Mouse (Mus musculus) MEL (cell line): ENCODE measurements at regions not wholly inside any gene's neighbourhood (a gene's known extent, or its start where the extent isn't known, plus 50 kb on each side); places are given as distances from the start of the nearest gene placed in this dataset.

Experiments
- DNase-seq: peaks from one replicate; pipeline ENCODE4 v3.0.0; 2011; ENCODE audit warnings: low read depth, low spot score
- H3K27ac ChIP-seq: 2 replicates; pipeline ENCODE4 v1.5.1; 2012; ENCODE audit warnings: low read depth, mild to moderate bottlenecking, control low read depth, low read length, moderate library complexity; ENCODE audit not compliant: control insufficient read depth
- H3K27me3 ChIP-seq, 2 experiments: fragments of 150-350 bp in 1 of 2; sonication (generic) in 1 of 2; 2 replicates each; pipeline ENCODE4 v1.6.1; 2012; ENCODE audit warnings: low read length in 2 of 2, mild to moderate bottlenecking in 2 of 2, improper control_type of control experiment in 1 of 2, moderate library complexity in 1 of 2; ENCODE audit not compliant: insufficient read depth in 2 of 2, control insufficient read depth in 1 of 2
- H3K36me3 ChIP-seq, 2 experiments: 2 replicates each; pipeline ENCODE4 v1.6.1; 2012 to 2014; ENCODE audit warnings: low read length in 2 of 2, improper control_type of control experiment in 1 of 2, inconsistent platforms in 1 of 2, mild to moderate bottlenecking in 1 of 2; ENCODE audit not compliant: insufficient read depth in 2 of 2, control insufficient read depth in 1 of 2
- H3K4me1 ChIP-seq, 2 experiments: fragments of 150-350 bp in 1 of 2; sonication (generic) in 1 of 2; 2 replicates each; pipeline ENCODE4 v1.6.1; 2012; ENCODE audit warnings: low read length in 2 of 2, improper control_type of control experiment in 1 of 2, mild to moderate bottlenecking in 1 of 2; ENCODE audit not compliant: insufficient read depth in 2 of 2, control insufficient read depth in 1 of 2
- H3K4me3 ChIP-seq, 2 experiments: fragments of 150-350 bp in 1 of 2; sonication (generic) in 1 of 2; 2 replicates each; pipeline ENCODE4 v1.5.1; 2012; ENCODE audit warnings: low read depth in 2 of 2, low read length in 2 of 2, mild to moderate bottlenecking in 2 of 2, moderate library complexity in 2 of 2, control low read depth in 1 of 2, improper control_type of control experiment in 1 of 2; ENCODE audit not compliant: control insufficient read depth in 1 of 2, insufficient read depth in 1 of 2
- H3K79me2 ChIP-seq: 2 replicates; pipeline ENCODE4 v1.6.1; 2012; ENCODE audit warnings: mild to moderate bottlenecking, low read length, moderate library complexity; ENCODE audit not compliant: control insufficient read depth, poor library complexity, insufficient read depth
- H3K9ac ChIP-seq: 2 replicates; pipeline ENCODE4 v1.6.1; 2012; ENCODE audit warnings: low read depth, mild to moderate bottlenecking, control low read depth, low read length, moderate library complexity; ENCODE audit not compliant: control insufficient read depth, poor library complexity, severe bottlenecking
- H3K9me3 ChIP-seq: fragments of 150-350 bp; sonication (generic); replicated peaks from 2 replicates; pipeline ENCODE4 v1.6.1; 2012; ENCODE audit warnings: mild to moderate bottlenecking, low read length, improper control_type of control experiment, moderate library complexity; ENCODE audit not compliant: insufficient read depth
- BHLHE40 ChIP-seq: IDR thresholded peaks from 2 replicates; pipeline ENCODE4 v1.6.1; 2012; ENCODE audit warnings: low read depth, mild to moderate bottlenecking, inconsistent platforms, low read length, improper control_type of control experiment, borderline replicate concordance
- CHD1 ChIP-seq: IDR thresholded peaks from 2 replicates; pipeline ENCODE4 v1.6.1; 2012; ENCODE audit warnings: low read depth, mild to moderate bottlenecking, inconsistent platforms, low read length, improper control_type of control experiment
- CHD2 ChIP-seq: IDR thresholded peaks from 2 replicates; pipeline ENCODE4 v1.6.1; 2011; ENCODE audit warnings: low read length, improper control_type of control experiment
- CTCF ChIP-seq, 3 experiments: IDR thresholded peaks in 2 of 3; conservative IDR thresholded peaks in 1 of 3; 2 replicates each; pipeline ENCODE4 v1.5.1; 2011 to 2012; ENCODE audit warnings: low read length in 3 of 3, low read depth in 2 of 3, mild to moderate bottlenecking in 2 of 3, improper control_type of control experiment in 1 of 3, inconsistent platforms in 1 of 3, mixed read lengths in 1 of 3, moderate library complexity in 1 of 3; ENCODE audit not compliant: control insufficient read depth in 1 of 3, insufficient read depth in 1 of 3, poor library complexity in 1 of 3, severe bottlenecking in 1 of 3
- ELF1 ChIP-seq: IDR thresholded peaks from 2 replicates; pipeline ENCODE4 v1.6.1; 2014; ENCODE audit warnings: low read depth, mild to moderate bottlenecking, inconsistent platforms, low read length, improper control_type of control experiment, moderate library complexity
- EP300 ChIP-seq, 2 experiments: IDR thresholded peaks; 2 replicates each; pipeline ENCODE4 v1.6.1; 2011; ENCODE audit warnings: improper control_type of control experiment in 2 of 2, low read length in 2 of 2, low read depth in 1 of 2, mild to moderate bottlenecking in 1 of 2
- GABPA ChIP-seq: IDR thresholded peaks from 2 replicates; pipeline ENCODE4 v1.6.1; 2012; ENCODE audit warnings: low read depth, mild to moderate bottlenecking, inconsistent platforms, low read length, improper control_type of control experiment, moderate library complexity
- GATA1 ChIP-seq: IDR thresholded peaks from 2 replicates; pipeline ENCODE4 v1.6.1; 2011; ENCODE audit warnings: low read depth, low read length, improper control_type of control experiment
- JUND ChIP-seq: IDR thresholded peaks from 2 replicates; pipeline ENCODE4 v1.6.1; 2011; ENCODE audit warnings: low read depth, mild to moderate bottlenecking, improper control_type of control experiment, low read length
- MAFK ChIP-seq: IDR thresholded peaks from 2 replicates; pipeline ENCODE4 v1.6.1; 2011; ENCODE audit warnings: low read depth, mild to moderate bottlenecking, low read length, improper control_type of control experiment, borderline replicate concordance
- NRF1 ChIP-seq: IDR thresholded peaks from 2 replicates; pipeline ENCODE4 v1.6.1; 2014; ENCODE audit warnings: low read depth, mild to moderate bottlenecking, inconsistent platforms, low read length, improper control_type of control experiment, moderate library complexity; ENCODE audit not compliant: poor library complexity, insufficient read depth, severe bottlenecking
- POLR2AphosphoS2 ChIP-seq: IDR thresholded peaks from 2 replicates; pipeline ENCODE4 v1.6.1; 2011; ENCODE audit warnings: low read length, improper control_type of control experiment
- POLR2AphosphoS5 ChIP-seq: IDR thresholded peaks from 2 replicates; pipeline ENCODE4 v1.6.1; 2012; ENCODE audit warnings: low read depth, borderline replicate concordance, mild to moderate bottlenecking, inconsistent platforms, low read length, moderate library complexity, mixed read lengths
- RCOR1 ChIP-seq: IDR thresholded peaks from 2 replicates; pipeline ENCODE4 v1.6.1; 2012; ENCODE audit warnings: low read depth, mild to moderate bottlenecking, inconsistent platforms, low read length, improper control_type of control experiment
- SIN3A ChIP-seq: IDR thresholded peaks from 2 replicates; pipeline ENCODE4 v1.6.1; 2012; ENCODE audit warnings: low read length, improper control_type of control experiment, inconsistent platforms
- SMC3 ChIP-seq: IDR thresholded peaks from 2 replicates; pipeline ENCODE4 v1.6.1; 2011; ENCODE audit warnings: low read depth, low read length, improper control_type of control experiment
- ZC3H11A ChIP-seq: IDR thresholded peaks from 2 replicates; pipeline ENCODE4 v1.6.1; 2012; ENCODE audit warnings: low read depth, mild to moderate bottlenecking, inconsistent platforms, low read length, improper control_type of control experiment

DNA sequence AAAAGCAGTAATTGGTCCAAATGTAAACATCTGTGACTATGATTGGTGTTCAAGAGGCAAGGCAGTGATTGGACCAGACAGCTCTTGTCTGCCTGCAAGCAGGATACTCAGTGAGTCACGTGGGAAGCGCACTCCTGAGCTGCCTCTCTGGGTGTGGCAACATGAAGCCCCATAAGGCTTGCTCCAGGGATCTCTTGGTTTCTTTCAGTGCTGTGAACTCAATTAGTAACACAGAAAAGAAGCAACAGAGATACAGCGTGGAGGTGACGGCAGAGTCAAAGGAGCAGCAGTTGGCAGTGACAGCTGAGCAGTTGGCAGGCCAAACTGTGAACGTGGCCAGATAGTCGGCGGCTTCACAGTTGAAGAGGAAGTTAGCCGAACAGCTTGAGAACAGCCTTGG is 131.9 kb downstream of the Cep170 start (continued):
- TF ChIP-seq SMC3 (peak; percentile 15; the same call in 1 of the 2 replicates), NRF1 (no peak), EP300 (IDR thresholded peaks at IDR 0.05; ENCODE audit: low read depth in 1 of 2, low read length in 2 of 2) (0 out of 4 replicates have a peak, but pooled peaks have one; percentile 36 to 45), POLR2AphosphoS5 (no peak), MAFK (no peak), ZC3H11A (no peak), CHD1 (no peak)

DNA sequence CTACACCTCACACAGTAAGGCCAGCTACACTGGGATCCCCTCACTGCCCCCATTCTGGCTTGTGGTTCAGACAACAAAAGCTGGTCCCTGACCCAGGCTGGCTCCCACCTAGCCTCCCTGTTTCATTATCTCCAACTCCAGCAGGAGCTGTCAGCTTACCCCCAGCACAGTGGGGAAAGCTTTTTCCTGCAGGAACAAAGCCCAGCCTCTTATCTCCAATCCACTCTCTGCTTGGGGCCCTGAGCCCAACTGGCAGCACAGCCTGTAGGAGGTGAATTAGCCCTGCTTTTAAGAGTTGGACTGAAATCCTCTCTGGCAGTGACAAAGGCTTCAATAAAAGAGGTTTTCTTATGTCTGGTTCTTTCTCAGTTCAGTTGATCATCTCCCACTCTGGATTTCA is 138.7 kb downstream of the Cep170 start:
- Histone ChIP-seq H3K4me1 (no peaks in the 10 kb centered on the region), H3K36me3 (no peaks in the 10 kb centered on the region), H3K27ac (no peak overlapping the region), H3K4me3 (no peak overlapping the region), H3K9me3 (no peaks in the 10 kb centered on the region), H3K27me3 (no peaks in the 10 kb centered on the region; a peak in 1 of 4 replicates), H3K9ac (no peak overlapping the region), H3K79me2 (no peaks in the 10 kb centered on the region)
- no peak for DNase-seq
- no peak for TF ChIP-seq GATA1
- no peak for TF ChIP-seq POLR2AphosphoS2
- TF ChIP-seq RCOR1 = no peak
- TF ChIP-seq BHLHE40 = no peak
- no peak for TF ChIP-seq CTCF (IDR thresholded peaks at IDR 0.05 in 2 of 3, conservative IDR thresholded peaks at IDR 0.05 in 1 of 3; ENCODE audit: control insufficient read depth in 1 of 3, insufficient read depth in 1 of 3, low read depth in 2 of 3, low read length in 3 of 3, poor library complexity in 1 of 3, severe bottlenecking in 1 of 3)
- TF ChIP-seq JUND = no peak

DNA sequence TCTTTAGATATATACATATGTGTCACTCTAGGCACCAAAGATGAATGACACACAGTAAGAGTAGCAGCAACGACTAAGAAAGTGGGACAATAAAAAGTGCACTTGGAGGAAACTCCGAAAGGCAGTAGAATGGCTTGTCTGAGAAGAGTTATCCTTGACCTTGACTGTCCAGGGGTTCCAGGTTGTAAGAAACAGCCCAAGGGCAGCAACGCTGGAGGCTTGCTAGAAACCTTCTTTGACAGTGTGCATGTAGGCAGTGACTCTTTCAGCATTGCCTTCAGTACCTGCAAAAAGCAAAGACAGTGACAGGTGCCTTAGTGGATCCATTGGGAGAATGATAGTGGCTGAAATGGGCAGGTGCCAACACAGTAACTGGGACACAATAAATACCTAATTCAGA is 142.8 kb downstream of the Cep170 start:
- Histone ChIP-seq H3K4me3 (no peak overlapping the region), H3K27me3 (no peaks in the 10 kb centered on the region; a peak in 1 of 4 replicates), H3K9me3 (no peaks in the 10 kb centered on the region), H3K4me1 (no peaks in the 10 kb centered on the region), H3K27ac (no peak overlapping the region), H3K36me3 (no peaks in the 10 kb centered on the region), H3K79me2 (no peaks in the 10 kb centered on the region), H3K9ac (no peak overlapping the region)
- no peak for DNase-seq
- no peak for TF ChIP-seq SIN3A
- TF ChIP-seq CHD2 = no peak
- TF ChIP-seq ELF1 = no peak
- TF ChIP-seq CTCF (IDR thresholded peaks at IDR 0.05 in 2 of 3, conservative IDR thresholded peaks at IDR 0.05 in 1 of 3; ENCODE audit: control insufficient read depth in 1 of 3, insufficient read depth in 1 of 3, low read depth in 2 of 3, low read length in 3 of 3, poor library complexity in 1 of 3, severe bottlenecking in 1 of 3) = no peak
- no peak for TF ChIP-seq GABPA
- TF ChIP-seq GATA1 = no peak
- TF ChIP-seq ZC3H11A = no peak
